Mouse (Mus musculus): ENCODE results near the gene Sppl3. TPM values are rescaled to one million over a fixed set of nuclear protein-coding genes. Genes with fewer than 3 reads are reported as not detected.

Gene Sppl3
- polyA plus RNA-seq, 1 experiment from 2014 or later: 25.7 TPM

DNA sequence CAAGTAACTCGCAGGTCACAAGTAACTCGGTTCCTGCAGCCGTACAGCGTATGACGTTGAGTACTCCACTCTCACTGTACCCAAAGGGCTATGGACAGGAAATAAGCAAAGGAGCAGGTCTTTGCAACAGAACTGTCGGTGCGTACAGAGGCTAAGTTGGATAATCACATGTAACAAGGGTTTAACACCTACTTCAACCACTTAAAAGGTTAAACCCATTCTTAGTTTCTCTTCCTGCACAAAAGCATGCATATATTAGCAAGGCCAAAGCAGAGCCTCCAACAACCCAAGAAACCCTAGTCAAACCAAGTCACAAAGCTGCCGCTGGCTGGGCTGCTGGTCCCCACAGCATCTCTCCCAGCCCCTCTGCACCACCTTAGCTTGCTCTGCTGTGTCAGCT, 121.5 kb downstream of the Sppl3 start:
- peaks cover 25% of the 10 kb centered on the region for H3K36me3 ChIP-seq (ENCODE audit: control insufficient read depth, insufficient read depth, low read length)
- H3K9ac ChIP-seq (ENCODE audit: low read depth, low read length): no peak overlapping the region
- no peaks in the 10 kb centered on the region for H3K9me3 ChIP-seq (ENCODE audit: control insufficient read depth, low read length)
- WGBS: 87% methylated on average over 8 of the region's 8 CpGs
- DNase-seq (ENCODE audit: low spot score): no peak
- H3K4me1 ChIP-seq (ENCODE audit: control insufficient read depth, insufficient read depth, low read length): peaks cover 13% of the 10 kb centered on the region
- no peaks in the 10 kb centered on the region for H3K27me3 ChIP-seq (replicated peaks; ENCODE audit: control insufficient read depth, insufficient read depth, low read length)
- no peak overlapping the region for H3K4me3 ChIP-seq (ENCODE audit: low read depth, low read length)
- peak overlapping the region; percentile 94; the same call in 1 of the 2 replicates for H3K4me2 ChIP-seq (ENCODE audit: low read depth, low read length)
- H3K27ac ChIP-seq (replicated peaks; ENCODE audit: low read depth, low read length): no peak overlapping the region
- no peak for ATAC-seq (ENCODE audit: low read depth)

DNA sequence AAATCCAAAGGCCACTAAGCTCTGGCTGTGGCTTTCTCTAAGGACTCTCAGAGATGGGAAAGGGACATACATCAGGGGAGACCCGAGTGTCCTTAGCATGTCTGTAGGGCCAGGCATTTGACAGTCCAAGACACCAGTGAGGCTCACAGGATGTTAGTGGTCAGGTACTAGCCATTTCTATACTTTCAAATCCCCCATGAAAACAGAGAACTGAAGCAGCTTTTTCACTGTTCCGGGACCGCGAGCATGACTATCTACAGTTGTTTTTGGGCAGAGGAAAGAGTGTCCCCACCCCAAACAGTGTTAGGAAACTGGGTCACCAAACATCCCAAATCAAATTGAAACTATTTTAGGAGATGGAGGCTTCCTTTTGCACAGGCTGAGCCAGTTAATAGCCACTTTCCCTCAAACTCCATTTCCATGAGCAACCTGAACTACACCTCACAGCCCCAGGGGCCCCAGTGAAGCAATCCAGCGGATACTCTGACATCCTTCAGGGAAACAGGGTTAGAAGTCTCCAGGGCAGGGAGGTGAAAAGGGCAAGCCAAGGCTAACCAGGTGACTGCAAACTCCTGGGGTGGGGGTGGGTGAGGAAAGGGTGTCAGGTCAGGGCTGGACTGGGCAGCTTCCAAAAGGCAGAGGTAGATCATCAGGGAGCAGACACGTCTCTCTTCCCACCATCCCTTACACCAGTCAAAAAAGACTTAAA, 122.6 kb downstream of the Sppl3 start:
- peak overlapping the region; percentile 83 for H3K9ac ChIP-seq (ENCODE audit: low read depth, low read length)
- no peak overlapping the region; the same call in 1 of the 2 replicates for H3K27ac ChIP-seq (replicated peaks; ENCODE audit: low read depth, low read length)
- H3K4me3 ChIP-seq (ENCODE audit: low read depth, low read length): peak overlapping the region; percentile 92
- no peaks in the 10 kb centered on the region for H3K9me3 ChIP-seq (ENCODE audit: control insufficient read depth, low read length)
- no peaks in the 10 kb centered on the region for H3K27me3 ChIP-seq (replicated peaks; ENCODE audit: control insufficient read depth, insufficient read depth, low read length)
- ATAC-seq (ENCODE audit: low read depth) (no peak), DNase-seq (ENCODE audit: low spot score) (no peak)
- peaks cover 15% of the 10 kb centered on the region for H3K36me3 ChIP-seq (ENCODE audit: control insufficient read depth, insufficient read depth, low read length)
- 48% methylated on average over 6 of the region's 6 CpGs for WGBS
- H3K4me1 ChIP-seq (ENCODE audit: control insufficient read depth, insufficient read depth, low read length): peaks cover 13% of the 10 kb centered on the region
- H3K4me2 ChIP-seq (ENCODE audit: low read depth, low read length): peak overlapping the region; percentile 94

DNA sequence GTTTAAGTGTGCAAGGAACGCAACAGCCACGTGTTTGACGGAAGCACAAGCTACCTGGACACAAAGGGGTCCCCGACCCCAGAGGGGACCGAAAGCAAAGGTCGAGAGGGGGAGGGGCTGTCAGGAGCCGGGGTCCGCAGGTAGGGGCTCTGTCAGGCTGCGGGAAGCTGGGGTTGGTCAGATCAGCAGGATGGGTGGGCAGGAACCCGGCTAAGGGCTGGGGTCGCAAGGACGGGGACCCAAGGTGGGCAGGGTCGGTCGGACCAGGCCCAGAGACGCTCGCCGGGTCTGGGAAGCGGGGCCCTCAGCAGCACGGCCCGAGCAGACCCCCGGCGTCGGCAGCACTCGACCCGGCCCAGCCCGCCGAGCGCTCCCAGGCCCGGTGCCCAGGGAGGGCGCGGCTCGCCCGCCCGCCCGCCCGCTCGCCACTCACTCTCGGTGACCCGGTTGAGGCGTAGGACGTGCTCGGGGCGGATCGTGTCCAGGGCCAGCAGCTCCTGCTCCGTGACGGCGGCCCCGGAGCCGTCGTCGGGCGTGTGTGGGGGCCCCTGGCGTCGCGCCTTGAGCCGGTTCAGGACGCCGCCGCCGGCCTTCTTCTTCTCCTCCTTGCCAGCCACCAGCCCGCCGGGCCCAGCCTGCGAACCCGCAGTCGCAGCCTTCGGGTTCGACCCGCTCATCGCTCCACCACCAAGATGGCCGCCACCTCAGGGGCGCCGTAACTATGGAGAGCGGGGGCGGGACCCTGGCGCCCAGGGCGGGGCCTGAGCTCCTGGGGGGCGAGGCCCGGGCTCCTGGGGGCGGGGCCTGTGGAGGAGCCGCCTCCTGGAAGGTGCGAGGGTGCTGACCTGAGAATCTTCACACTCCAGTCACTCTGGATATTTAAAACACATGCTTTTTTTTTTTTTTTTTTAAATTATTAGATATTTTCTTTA, 123.6 kb downstream of the Sppl3 start, which contains the start of gene Unc119b:
TSS of gene Unc119b (minus strand) at position 742 of the 932 bp plus-strand sequence.
- Histone ChIP-seq H3K9ac (ENCODE audit: low read depth, low read length) (peak within 1 kb of the TSS; percentile 83), H3K4me1 (ENCODE audit: control insufficient read depth, insufficient read depth, low read length) (peaks cover 13% of the 10 kb centered on the region), H3K4me3 (ENCODE audit: low read depth, low read length) (peak within 1 kb of the TSS; percentile 92), H3K27ac (replicated peaks; ENCODE audit: low read depth, low read length) (peak within 1 kb of the TSS; percentile 61), H3K9me3 (ENCODE audit: control insufficient read depth, low read length) (no peaks in the 10 kb centered on the region), H3K27me3 (replicated peaks; ENCODE audit: control insufficient read depth, insufficient read depth, low read length) (no peaks in the 10 kb centered on the region), H3K4me2 (ENCODE audit: low read depth, low read length) (peak within 1 kb of the TSS; percentile 94), H3K36me3 (ENCODE audit: control insufficient read depth, insufficient read depth, low read length) (peaks cover 5% of the 10 kb centered on the region)
- DNase-seq (ENCODE audit: low spot score): peak; percentile 93
- ATAC-seq (ENCODE audit: low read depth): peak; percentile 94
- under 1% methylated on average over 33 of the region's 81 CpGs for WGBS

DNA sequence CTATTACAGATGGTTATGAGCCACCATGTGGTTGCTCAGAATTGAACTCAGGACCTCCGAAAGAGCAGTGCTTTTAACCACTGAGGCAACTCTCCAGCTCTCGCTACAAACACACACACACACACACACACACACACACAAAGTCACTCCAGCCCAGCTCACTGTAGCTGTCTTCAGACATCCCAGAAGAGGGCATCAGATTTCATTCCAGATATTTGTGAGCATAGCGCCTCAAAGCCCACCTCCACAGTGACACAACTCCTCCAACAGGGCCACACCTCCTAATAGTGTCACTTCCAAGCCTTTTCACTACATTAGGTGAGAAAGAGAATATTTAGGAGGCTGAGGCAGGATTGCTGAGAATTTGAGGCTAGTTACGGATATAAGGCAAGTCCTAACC, 128.2 kb downstream of the Sppl3 start:
- H3K4me3 ChIP-seq (ENCODE audit: low read depth, low read length): no peak overlapping the region
- no peak overlapping the region for H3K27ac ChIP-seq (replicated peaks; ENCODE audit: low read depth, low read length)
- no peaks in the 10 kb centered on the region for H3K9me3 ChIP-seq (ENCODE audit: control insufficient read depth, low read length)
- no peak overlapping the region for H3K9ac ChIP-seq (ENCODE audit: low read depth, low read length)
- no peak for DNase-seq (ENCODE audit: low spot score)
- WGBS: 53% methylated on average over 4 of the region's 4 CpGs
- H3K36me3 ChIP-seq (ENCODE audit: control insufficient read depth, insufficient read depth, low read length): peaks cover 9% of the 10 kb centered on the region
- H3K4me2 ChIP-seq (ENCODE audit: low read depth, low read length): no peak overlapping the region
- H3K27me3 ChIP-seq (replicated peaks; ENCODE audit: control insufficient read depth, insufficient read depth, low read length): no peaks in the 10 kb centered on the region
- H3K4me1 ChIP-seq (ENCODE audit: control insufficient read depth, insufficient read depth, low read length): no peaks in the 10 kb centered on the region
- ATAC-seq (ENCODE audit: low read depth): no peak

DNA sequence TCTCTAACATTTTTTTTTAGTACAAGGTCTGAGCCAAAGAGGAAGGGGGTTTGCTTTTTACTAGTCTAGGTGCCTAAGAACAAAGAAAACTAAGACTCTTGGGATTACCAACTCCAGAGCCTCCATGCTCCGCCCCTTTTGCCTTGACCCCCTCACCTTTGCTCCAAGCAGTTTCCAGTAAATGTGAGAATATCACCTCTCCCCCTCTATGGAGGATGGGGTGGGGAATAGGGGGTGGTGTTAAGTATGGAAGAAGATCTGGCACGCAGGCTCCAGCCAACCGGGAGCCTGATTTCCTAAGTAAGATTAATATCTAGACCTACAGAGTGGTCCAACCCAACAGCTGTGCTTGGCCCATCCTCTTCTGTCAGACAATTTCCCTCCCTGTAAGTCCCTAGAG, 129.8 kb downstream of the Sppl3 start:
- peaks cover 24% of the 10 kb centered on the region for H3K36me3 ChIP-seq (ENCODE audit: control insufficient read depth, insufficient read depth, low read length)
- H3K4me3 ChIP-seq (ENCODE audit: low read depth, low read length): no peak overlapping the region
- H3K9ac ChIP-seq (ENCODE audit: low read depth, low read length): no peak overlapping the region
- H3K27ac ChIP-seq (replicated peaks; ENCODE audit: low read depth, low read length): no peak overlapping the region
- no peak for ATAC-seq (ENCODE audit: low read depth)
- DNase-seq (ENCODE audit: low spot score): no peak
- no peak overlapping the region for H3K4me2 ChIP-seq (ENCODE audit: low read depth, low read length)
- no peaks in the 10 kb centered on the region for H3K9me3 ChIP-seq (ENCODE audit: control insufficient read depth, low read length)
- 62% methylated on average over 3 of the region's 3 CpGs for WGBS
- H3K4me1 ChIP-seq (ENCODE audit: control insufficient read depth, insufficient read depth, low read length): no peaks in the 10 kb centered on the region
- no peaks in the 10 kb centered on the region for H3K27me3 ChIP-seq (replicated peaks; ENCODE audit: control insufficient read depth, insufficient read depth, low read length)

DNA sequence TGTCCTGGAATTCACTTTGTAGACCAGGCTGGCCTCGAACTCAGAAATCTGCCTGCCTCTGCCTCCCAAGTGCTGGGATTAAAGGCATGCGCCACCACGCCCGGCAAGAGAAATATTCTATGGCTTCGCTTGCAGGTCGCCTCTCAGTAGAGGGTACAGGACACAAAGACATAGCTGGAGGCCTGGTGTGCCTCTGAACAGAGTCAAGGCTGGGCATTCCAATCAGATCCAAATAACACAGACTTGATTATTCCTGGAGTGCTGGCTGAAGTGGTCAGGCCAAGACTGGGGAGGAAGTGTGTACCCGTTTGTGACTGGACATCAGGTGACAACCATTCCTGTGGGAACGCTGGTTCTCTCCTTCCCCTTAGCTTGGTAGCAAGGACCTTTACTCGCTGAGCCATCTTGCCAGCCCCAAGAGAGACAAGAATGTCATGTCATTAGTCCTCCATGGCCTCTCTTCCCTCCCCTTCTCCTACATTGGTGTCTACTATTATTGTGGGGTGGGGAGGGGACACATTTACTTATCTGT, 131.3 kb downstream of the Sppl3 start:
- no peaks in the 10 kb centered on the region for H3K27me3 ChIP-seq (replicated peaks; ENCODE audit: control insufficient read depth, insufficient read depth, low read length)
- no peaks in the 10 kb centered on the region for H3K9me3 ChIP-seq (ENCODE audit: control insufficient read depth, low read length)
- no peaks in the 10 kb centered on the region for H3K4me1 ChIP-seq (ENCODE audit: control insufficient read depth, insufficient read depth, low read length)
- 92% methylated on average over 9 of the region's 9 CpGs for WGBS
- DNase-seq (ENCODE audit: low spot score) (no peak), ATAC-seq (ENCODE audit: low read depth) (no peak)
- H3K4me3 ChIP-seq (ENCODE audit: low read depth, low read length): no peak overlapping the region
- H3K9ac ChIP-seq (ENCODE audit: low read depth, low read length): no peak overlapping the region
- H3K36me3 ChIP-seq (ENCODE audit: control insufficient read depth, insufficient read depth, low read length): peaks cover 40% of the 10 kb centered on the region
- no peak overlapping the region for H3K27ac ChIP-seq (replicated peaks; ENCODE audit: low read depth, low read length)
- H3K4me2 ChIP-seq (ENCODE audit: low read depth, low read length): no peak overlapping the region

DNA sequence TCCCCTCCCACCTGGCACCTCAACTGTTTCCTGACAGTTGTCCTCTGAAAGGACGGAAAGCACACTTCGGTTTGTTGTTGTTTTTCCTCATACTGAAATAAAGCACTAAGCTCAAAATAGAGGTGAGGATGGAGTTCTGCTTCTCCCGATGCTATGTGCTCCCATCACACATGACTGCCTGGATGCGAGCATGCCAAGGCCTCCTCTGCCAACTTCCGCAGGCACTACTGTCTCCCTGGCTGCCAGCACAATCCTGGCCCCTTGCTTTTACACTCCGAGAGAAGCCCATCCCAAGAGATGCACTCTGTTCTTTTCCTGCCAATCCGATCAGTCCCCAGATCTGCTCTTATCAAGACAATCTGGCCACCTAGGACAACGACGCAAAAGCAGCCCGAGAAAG, 132.6 kb downstream of the Sppl3 start:
- no peak for DNase-seq (ENCODE audit: low spot score)
- WGBS: 70% methylated on average over 10 of the region's 10 CpGs
- no peak overlapping the region for H3K9ac ChIP-seq (ENCODE audit: low read depth, low read length)
- no peaks in the 10 kb centered on the region for H3K9me3 ChIP-seq (ENCODE audit: control insufficient read depth, low read length)
- peaks cover 53% of the 10 kb centered on the region for H3K36me3 ChIP-seq (ENCODE audit: control insufficient read depth, insufficient read depth, low read length)
- H3K4me1 ChIP-seq (ENCODE audit: control insufficient read depth, insufficient read depth, low read length): no peaks in the 10 kb centered on the region
- H3K4me3 ChIP-seq (ENCODE audit: low read depth, low read length): no peak overlapping the region
- H3K4me2 ChIP-seq (ENCODE audit: low read depth, low read length): no peak overlapping the region
- ATAC-seq (ENCODE audit: low read depth): no peak
- no peak overlapping the region for H3K27ac ChIP-seq (replicated peaks; ENCODE audit: low read depth, low read length)
- no peaks in the 10 kb centered on the region for H3K27me3 ChIP-seq (replicated peaks; ENCODE audit: control insufficient read depth, insufficient read depth, low read length)

DNA sequence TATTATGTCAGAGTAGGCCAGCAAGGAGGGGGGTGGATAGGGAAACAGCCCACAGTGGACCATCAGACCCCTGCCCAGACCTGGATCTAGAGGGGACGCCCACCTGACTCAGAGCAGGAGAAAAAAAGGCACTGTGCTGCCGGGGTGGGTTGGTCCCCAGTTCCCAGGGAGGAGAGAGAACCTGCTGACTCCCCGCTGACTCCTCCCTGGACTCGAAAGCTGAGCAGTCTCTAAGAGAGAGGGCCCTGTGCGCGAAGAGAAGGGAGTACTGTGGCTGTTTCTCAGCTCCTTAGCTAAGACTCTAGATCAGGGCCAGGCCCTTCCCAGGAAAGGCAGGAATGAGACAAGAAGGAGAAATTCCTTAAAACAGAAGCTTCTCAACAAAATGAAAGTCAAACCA, 133.5 kb downstream of the Sppl3 start:
- ATAC-seq (ENCODE audit: low read depth) (no peak), DNase-seq (ENCODE audit: low spot score) (no peak)
- Histone ChIP-seq H3K9me3 (ENCODE audit: control insufficient read depth, low read length) (no peaks in the 10 kb centered on the region), H3K4me2 (ENCODE audit: low read depth, low read length) (no peak overlapping the region), H3K27me3 (replicated peaks; ENCODE audit: control insufficient read depth, insufficient read depth, low read length) (no peaks in the 10 kb centered on the region), H3K4me3 (ENCODE audit: low read depth, low read length) (no peak overlapping the region), H3K9ac (ENCODE audit: low read depth, low read length) (no peak overlapping the region), H3K4me1 (ENCODE audit: control insufficient read depth, insufficient read depth, low read length) (no peaks in the 10 kb centered on the region), H3K27ac (replicated peaks; ENCODE audit: low read depth, low read length) (no peak overlapping the region), H3K36me3 (ENCODE audit: control insufficient read depth, insufficient read depth, low read length) (peaks cover 62% of the 10 kb centered on the region)
- 61% methylated on average over 6 of the region's 6 CpGs for WGBS

Measured in embryonic facial prominence, embryonic 14.5 days (tissue).